Mouse (Mus musculus) heart, adult 2 months (tissue): ENCODE measurements around the gene Arhgap19.

Source experiments
- CTCF ChIP-seq: fragments of 200-600 bp; IDR thresholded peaks from 2 replicates; pipeline ENCODE4 v1.8.1; 2022; ENCODE audit warnings: antibody characterized with exemption, mild to moderate bottlenecking, moderate library complexity
- EP300 ChIP-seq: fragments of 200-500 bp; IDR thresholded peaks from 2 replicates; pipeline ENCODE4 v1.6.1; 2011; ENCODE audit warnings: low read depth, low read length, control low read depth; ENCODE audit not compliant: insufficient read depth
- POLR2A ChIP-seq: fragments of 200-500 bp; IDR thresholded peaks from 2 replicates; pipeline ENCODE4 v1.6.1; 2011; ENCODE audit warnings: mild to moderate bottlenecking, low read depth, low read length, control low read depth; ENCODE audit not compliant: insufficient read depth

- TF ChIP-seq CTCF = no peak
- TF ChIP-seq POLR2A = no peak
- TF ChIP-seq EP300 = no peak
Observed at GRCm38 (mm10) chr19:41747436-41747835, 54.4 kb downstream of the Arhgap19 start.
